Mouse (Mus musculus) MEL (cell line): ENCODE data around the gene Borcs5. TPM values are rescaled to one million over a fixed set of nuclear protein-coding genes. Genes with fewer than 3 reads are reported as not detected.

Source experiments
- DNase-seq: peaks from one replicate; pipeline ENCODE4 v3.0.0; 2011; ENCODE audit warnings: low read depth, low spot score
- H3K27ac ChIP-seq: 2 replicates; pipeline ENCODE4 v1.5.1; 2012; ENCODE audit warnings: low read depth, mild to moderate bottlenecking, control low read depth, low read length, moderate library complexity; ENCODE audit not compliant: control insufficient read depth
- H3K27me3 ChIP-seq, 2 experiments: fragments of 150-350 bp in 1 of 2; sonication (generic) in 1 of 2; 2 replicates each; pipeline ENCODE4 v1.6.1; 2012; ENCODE audit warnings: low read length in 2 of 2, mild to moderate bottlenecking in 2 of 2, improper control_type of control experiment in 1 of 2, moderate library complexity in 1 of 2; ENCODE audit not compliant: insufficient read depth in 2 of 2, control insufficient read depth in 1 of 2
- H3K36me3 ChIP-seq, 2 experiments: 2 replicates each; pipeline ENCODE4 v1.6.1; 2012 to 2014; ENCODE audit warnings: low read length in 2 of 2, improper control_type of control experiment in 1 of 2, inconsistent platforms in 1 of 2, mild to moderate bottlenecking in 1 of 2; ENCODE audit not compliant: insufficient read depth in 2 of 2, control insufficient read depth in 1 of 2
- H3K4me1 ChIP-seq, 2 experiments: fragments of 150-350 bp in 1 of 2; sonication (generic) in 1 of 2; 2 replicates each; pipeline ENCODE4 v1.6.1; 2012; ENCODE audit warnings: low read length in 2 of 2, improper control_type of control experiment in 1 of 2, mild to moderate bottlenecking in 1 of 2; ENCODE audit not compliant: insufficient read depth in 2 of 2, control insufficient read depth in 1 of 2
- H3K4me3 ChIP-seq, 2 experiments: fragments of 150-350 bp in 1 of 2; sonication (generic) in 1 of 2; 2 replicates each; pipeline ENCODE4 v1.5.1; 2012; ENCODE audit warnings: low read depth in 2 of 2, low read length in 2 of 2, mild to moderate bottlenecking in 2 of 2, moderate library complexity in 2 of 2, control low read depth in 1 of 2, improper control_type of control experiment in 1 of 2; ENCODE audit not compliant: control insufficient read depth in 1 of 2, insufficient read depth in 1 of 2
- H3K79me2 ChIP-seq: 2 replicates; pipeline ENCODE4 v1.6.1; 2012; ENCODE audit warnings: mild to moderate bottlenecking, low read length, moderate library complexity; ENCODE audit not compliant: control insufficient read depth, poor library complexity, insufficient read depth
- H3K9ac ChIP-seq: 2 replicates; pipeline ENCODE4 v1.6.1; 2012; ENCODE audit warnings: low read depth, mild to moderate bottlenecking, control low read depth, low read length, moderate library complexity; ENCODE audit not compliant: control insufficient read depth, poor library complexity, severe bottlenecking
- H3K9me3 ChIP-seq: fragments of 150-350 bp; sonication (generic); replicated peaks from 2 replicates; pipeline ENCODE4 v1.6.1; 2012; ENCODE audit warnings: mild to moderate bottlenecking, low read length, improper control_type of control experiment, moderate library complexity; ENCODE audit not compliant: insufficient read depth
- BHLHE40 ChIP-seq: IDR thresholded peaks from 2 replicates; pipeline ENCODE4 v1.6.1; 2012; ENCODE audit warnings: low read depth, mild to moderate bottlenecking, inconsistent platforms, low read length, improper control_type of control experiment, borderline replicate concordance
- CHD2 ChIP-seq: IDR thresholded peaks from 2 replicates; pipeline ENCODE4 v1.6.1; 2011; ENCODE audit warnings: low read length, improper control_type of control experiment
- CTCF ChIP-seq, 3 experiments: IDR thresholded peaks in 2 of 3; conservative IDR thresholded peaks in 1 of 3; 2 replicates each; pipeline ENCODE4 v1.5.1; 2011 to 2012; ENCODE audit warnings: low read length in 3 of 3, low read depth in 2 of 3, mild to moderate bottlenecking in 2 of 3, improper control_type of control experiment in 1 of 3, inconsistent platforms in 1 of 3, mixed read lengths in 1 of 3, moderate library complexity in 1 of 3; ENCODE audit not compliant: control insufficient read depth in 1 of 3, insufficient read depth in 1 of 3, poor library complexity in 1 of 3, severe bottlenecking in 1 of 3
- ELF1 ChIP-seq: IDR thresholded peaks from 2 replicates; pipeline ENCODE4 v1.6.1; 2014; ENCODE audit warnings: low read depth, mild to moderate bottlenecking, inconsistent platforms, low read length, improper control_type of control experiment, moderate library complexity
- ETS1 ChIP-seq: IDR thresholded peaks from 2 replicates; pipeline ENCODE4 v1.6.1; 2012; ENCODE audit warnings: low read depth, mild to moderate bottlenecking, inconsistent platforms, low read length, improper control_type of control experiment, moderate library complexity
- GABPA ChIP-seq: IDR thresholded peaks from 2 replicates; pipeline ENCODE4 v1.6.1; 2012; ENCODE audit warnings: low read depth, mild to moderate bottlenecking, inconsistent platforms, low read length, improper control_type of control experiment, moderate library complexity
- HCFC1 ChIP-seq: IDR thresholded peaks from 2 replicates; pipeline ENCODE4 v1.6.1; 2012; ENCODE audit warnings: low read depth, mild to moderate bottlenecking, inconsistent platforms, low read length, improper control_type of control experiment, moderate library complexity
- JUND ChIP-seq: IDR thresholded peaks from 2 replicates; pipeline ENCODE4 v1.6.1; 2011; ENCODE audit warnings: low read depth, mild to moderate bottlenecking, improper control_type of control experiment, low read length
- MAFK ChIP-seq: IDR thresholded peaks from 2 replicates; pipeline ENCODE4 v1.6.1; 2011; ENCODE audit warnings: low read depth, mild to moderate bottlenecking, low read length, improper control_type of control experiment, borderline replicate concordance
- MAZ ChIP-seq: IDR thresholded peaks from 2 replicates; pipeline ENCODE4 v1.6.1; 2012; ENCODE audit warnings: low read depth, mild to moderate bottlenecking, inconsistent platforms, low read length, improper control_type of control experiment
- MYC ChIP-seq: IDR thresholded peaks from 2 replicates; pipeline ENCODE4 v1.6.1; 2011; ENCODE audit warnings: low read depth, mild to moderate bottlenecking, low read length, improper control_type of control experiment, moderate library complexity
- POLR2AphosphoS5 ChIP-seq: IDR thresholded peaks from 2 replicates; pipeline ENCODE4 v1.6.1; 2012; ENCODE audit warnings: low read depth, borderline replicate concordance, mild to moderate bottlenecking, inconsistent platforms, low read length, moderate library complexity, mixed read lengths
- RAD21 ChIP-seq: IDR thresholded peaks from 2 replicates; pipeline ENCODE4 v1.6.1; 2011; ENCODE audit warnings: mild to moderate bottlenecking, low read depth, low read length, improper control_type of control experiment
- SIN3A ChIP-seq: IDR thresholded peaks from 2 replicates; pipeline ENCODE4 v1.6.1; 2012; ENCODE audit warnings: low read length, improper control_type of control experiment, inconsistent platforms
- TAL1 ChIP-seq: IDR thresholded peaks from 2 replicates; pipeline ENCODE4 v1.6.1; 2012; ENCODE audit warnings: mild to moderate bottlenecking, inconsistent platforms, low read length, moderate library complexity, mixed read lengths
- TCF12 ChIP-seq: IDR thresholded peaks from 2 replicates; pipeline ENCODE4 v1.6.1; 2014; ENCODE audit warnings: low read depth, mild to moderate bottlenecking, inconsistent platforms, low read length, improper control_type of control experiment, moderate library complexity
- UBTF ChIP-seq: IDR thresholded peaks from 2 replicates; pipeline ENCODE4 v1.6.1; 2012; ENCODE audit warnings: low read depth, mild to moderate bottlenecking, inconsistent platforms, low read length, improper control_type of control experiment, moderate library complexity, borderline replicate concordance; ENCODE audit not compliant: insufficient read depth
- ZKSCAN1 ChIP-seq: IDR thresholded peaks from 2 replicates; pipeline ENCODE4 v1.6.1; 2012; ENCODE audit warnings: low read depth, mild to moderate bottlenecking, inconsistent platforms, low read length, improper control_type of control experiment, moderate library complexity
- ZMIZ1 ChIP-seq: IDR thresholded peaks from 2 replicates; pipeline ENCODE4 v1.6.1; 2012; ENCODE audit warnings: low read depth, mild to moderate bottlenecking, inconsistent platforms, low read length, improper control_type of control experiment, moderate library complexity
- ZNF384 ChIP-seq: IDR thresholded peaks from 2 replicates; pipeline ENCODE4 v1.6.1; 2012; ENCODE audit warnings: low read depth, mild to moderate bottlenecking, inconsistent platforms, low read length, improper control_type of control experiment
- polyA plus RNA-seq, 2 experiments: library from polyadenylated mRNA; stranded (reverse) in 1 of 2; unstranded in 1 of 2; fragments of >175 nt in 1 of 2; fragments of >200 nt in 1 of 2; gene quantifications; 2 replicates each; pipeline versions ENCODE4 v1.2.1 to v1.2.4; 2012; ENCODE audit warnings: low replicate concordance in 2 of 2, low read depth in 1 of 2; ENCODE audit not compliant: insufficient read length in 2 of 2, insufficient read depth in 1 of 2, missing spikeins in 1 of 2
- total RNA-seq: library from RNA; depleted of rRNA; stranded (reverse); fragments of 300-350 nt; gene quantifications from 2 replicates; pipeline ENCODE4 v1.2.3, GENCODE M21; 2012

Borcs5 gene
- total and polyA plus RNA-seq, 3 experiments = 7.7 to 13.0 TPM; not detected in 1

GRCm38 (mm10) chr6:134695625-134696024 lies 56.3 kb downstream of the Borcs5 start:
- Histone ChIP-seq H3K79me2 (no peaks in the 10 kb centered on the region), H3K9ac (no peak overlapping the region), H3K27ac (no peak overlapping the region), H3K27me3 (no peaks in the 10 kb centered on the region), H3K9me3 (no peaks in the 10 kb centered on the region), H3K36me3 (peaks cover 0 to 4% of the 10 kb centered on the region in 2 experiments; a peak in 2 of 4 replicates), H3K4me3 (no peak overlapping the region), H3K4me1 (peaks cover 0 to 7% of the 10 kb centered on the region in 2 experiments; a peak in 2 of 4 replicates)
- TF ChIP-seq CTCF (IDR thresholded peaks at IDR 0.05 in 2 of 3, conservative IDR thresholded peaks at IDR 0.05 in 1 of 3; ENCODE audit: control insufficient read depth in 1 of 3, insufficient read depth in 1 of 3, low read depth in 2 of 3, low read length in 3 of 3, poor library complexity in 1 of 3, severe bottlenecking in 1 of 3) = no peak
- no peak for TF ChIP-seq MAFK
- no peak for TF ChIP-seq ZKSCAN1
- TF ChIP-seq GABPA = no peak
- no peak for TF ChIP-seq TAL1
- no peak for TF ChIP-seq JUND
- no peak for TF ChIP-seq ZMIZ1
- no peak for TF ChIP-seq ETS1
- DNase-seq = no peak

GRCm38 (mm10) chr6:134696146-134696545 lies 56.8 kb downstream of the Borcs5 start:
- no peak overlapping the region for H3K9ac ChIP-seq
- H3K36me3 ChIP-seq = peaks cover 0 to 4% of the 10 kb centered on the region in 2 experiments; a peak in 2 of 4 replicates
- no peak overlapping the region for H3K4me3 ChIP-seq
- peaks cover 0 to 11% of the 10 kb centered on the region in 2 experiments; a peak in 2 of 4 replicates for H3K4me1 ChIP-seq
- DNase-seq = no peak
- H3K9me3 ChIP-seq = no peaks in the 10 kb centered on the region
- no peak for TF ChIP-seq HCFC1
- TF ChIP-seq ZNF384 = no peak
- TF ChIP-seq MAZ = no peak
- no peak for TF ChIP-seq POLR2AphosphoS5
- TF ChIP-seq RAD21 = no peak
- TF ChIP-seq ELF1 = no peak
- no peak for TF ChIP-seq SIN3A
- TF ChIP-seq BHLHE40 = no peak
- no peak for TF ChIP-seq UBTF
- TF ChIP-seq MYC = no peak
- no peak for TF ChIP-seq TCF12
- TF ChIP-seq CHD2 = no peak
- no peak for TF ChIP-seq ZKSCAN1
- H3K27ac ChIP-seq = no peak overlapping the region
- H3K79me2 ChIP-seq = no peaks in the 10 kb centered on the region
- H3K27me3 ChIP-seq = no peaks in the 10 kb centered on the region
